ENCODE assay signal across 8 mouse cellular contexts in genomic region chr8:121591178-121592066, GRCm38 (mm10). TPM values are rescaled to one million over a fixed set of nuclear protein-coding genes. Genes with fewer than 3 reads are reported as not detected.
A peak's percentile ranks its signal among the peaks of the same experiment; 100 is the strongest.
DNase-seq lines count a peak whose midpoint lies in the region; ATAC-seq and TF ChIP-seq lines count a peak whose summit lies in the region.

No protein-coding gene starts in this region.

- no peak for TF ChIP-seq POLR2A in testis, adult 2 months (IDR thresholded peaks at IDR 0.05; ENCODE audit: control insufficient read depth, low read depth, low read length)
- TF ChIP-seq POLR2A in thymus, adult 2 months (IDR thresholded peaks at IDR 0.05; ENCODE audit: control insufficient read depth, extremely low read depth, insufficient read depth, low read length, poor library complexity): no peak

- peak overlapping the region; percentile 92 for H3K9ac ChIP-seq in embryonic facial prominence, embryonic 14.5 days (ENCODE audit: low read depth, low read length)
- peak overlapping the region; percentile 93 for H3K9ac ChIP-seq in limb, embryonic 13.5 days
- peak overlapping the region; percentile 88 for H3K9ac ChIP-seq in midbrain, embryonic 12.5 days (replicated peaks)

- H3K4me2 ChIP-seq in embryonic facial prominence, embryonic 14.5 days (ENCODE audit: low read depth, low read length): peak overlapping the region; percentile 91
- peak overlapping the region; percentile 93 for H3K4me2 ChIP-seq in limb, embryonic 13.5 days (replicated peaks)
- peak overlapping the region; percentile 73 for H3K4me2 ChIP-seq in midbrain, embryonic 12.5 days (replicated peaks)

- no peak for TF ChIP-seq CTCF in testis, adult 2 months (IDR thresholded peaks at IDR 0.05; ENCODE audit: control insufficient read depth, insufficient read depth, insufficient replicate concordance, low read depth, low read length)
- TF ChIP-seq CTCF in thymus, adult 2 months (IDR thresholded peaks at IDR 0.05; ENCODE audit: borderline replicate concordance, control insufficient read depth, extremely low read depth, insufficient read depth, low read length, poor library complexity): peak; percentile 28; the same call in 1 of the 2 replicates

- H3K36me3 ChIP-seq in testis, adult 2 months (ENCODE audit: control insufficient read depth, insufficient read depth, low read length): no peaks in the 10 kb centered on the region
- peaks cover 28% of the 10 kb centered on the region for H3K36me3 ChIP-seq in embryonic facial prominence, embryonic 14.5 days (ENCODE audit: control insufficient read depth, insufficient read depth, low read length)
- H3K36me3 ChIP-seq in hindbrain, embryonic 10.5 days: peaks cover 35% of the 10 kb centered on the region
- peaks cover 31% of the 10 kb centered on the region for H3K36me3 ChIP-seq in limb, embryonic 13.5 days
- peaks cover 32% of the 10 kb centered on the region for H3K36me3 ChIP-seq in midbrain, embryonic 12.5 days
- H3K36me3 ChIP-seq in thymus, adult 2 months (ENCODE audit: control insufficient read depth, insufficient read depth, low read length): peaks cover 10% of the 10 kb centered on the region

- peaks cover 21% of the 10 kb centered on the region for H3K4me1 ChIP-seq in testis, adult 2 months (ENCODE audit: control insufficient read depth, insufficient read depth, low read length)
- H3K4me1 ChIP-seq in embryonic facial prominence, embryonic 14.5 days (ENCODE audit: control insufficient read depth, insufficient read depth, low read length): peaks cover 12% of the 10 kb centered on the region
- H3K4me1 ChIP-seq in hindbrain, embryonic 10.5 days (replicated peaks): peaks cover 35% of the 10 kb centered on the region
- peaks cover 23% of the 10 kb centered on the region for H3K4me1 ChIP-seq in limb, embryonic 13.5 days
- H3K4me1 ChIP-seq in midbrain, embryonic 12.5 days: peaks cover 24% of the 10 kb centered on the region
- H3K4me1 ChIP-seq in thymus, adult 2 months (replicated peaks; ENCODE audit: control insufficient read depth, insufficient read depth, low read length): peaks cover 10% of the 10 kb centered on the region

- H3K9me3 ChIP-seq in embryonic facial prominence, embryonic 14.5 days (ENCODE audit: control insufficient read depth, low read length): no peaks in the 10 kb centered on the region
- H3K9me3 ChIP-seq in hindbrain, embryonic 10.5 days: no peaks in the 10 kb centered on the region
- H3K9me3 ChIP-seq in limb, embryonic 13.5 days: peaks cover 5% of the 10 kb centered on the region; the same call in 1 of the 2 replicates
- H3K9me3 ChIP-seq in midbrain, embryonic 12.5 days: no peaks in the 10 kb centered on the region

- 10% methylated on average over 20 of the region's 20 CpGs for WGBS in embryonic facial prominence, embryonic 14.5 days
- 17% methylated on average over 20 of the region's 20 CpGs for WGBS in hindbrain, embryonic 10.5 days
- 15% methylated on average over 20 of the region's 20 CpGs for WGBS in limb, embryonic 13.5 days
- 18% methylated on average over 20 of the region's 20 CpGs for WGBS in midbrain, embryonic 12.5 days
- 21% methylated on average over 20 of the region's 20 CpGs for WGBS in thymus, adult 2 months

- H3K4me3 ChIP-seq in testis, adult 2 months (ENCODE audit: control insufficient read depth, low read depth, low read length): peak overlapping the region; percentile 90
- H3K4me3 ChIP-seq in embryonic facial prominence, embryonic 14.5 days (ENCODE audit: low read depth, low read length): peak overlapping the region; percentile 94
- peak overlapping the region; percentile 94 for H3K4me3 ChIP-seq in hindbrain, embryonic 10.5 days
- H3K4me3 ChIP-seq in limb, embryonic 13.5 days: peak overlapping the region; percentile 94
- H3K4me3 ChIP-seq in midbrain, embryonic 12.5 days: peak overlapping the region; percentile 88
- H3K4me3 ChIP-seq in thymus, adult 2 months (ENCODE audit: control insufficient read depth, insufficient read depth, low read length): peak overlapping the region; percentile 68

- H3K27ac ChIP-seq in testis, adult 2 months (ENCODE audit: control insufficient read depth, insufficient read depth, low read depth, low read length): peak overlapping the region; percentile 8; the same call in 1 of the 2 replicates
- peak overlapping the region; percentile 72 for H3K27ac ChIP-seq in embryonic facial prominence, embryonic 14.5 days (replicated peaks; ENCODE audit: low read depth, low read length)
- H3K27ac ChIP-seq in hindbrain, embryonic 10.5 days: peak overlapping the region; percentile 90
- peak overlapping the region; percentile 39; the same call in 1 of the 2 replicates for H3K27ac ChIP-seq in limb, embryonic 13.5 days
- H3K27ac ChIP-seq in midbrain, embryonic 12.5 days (replicated peaks): no peak overlapping the region
- H3K27ac ChIP-seq in thymus, adult 2 months (ENCODE audit: control insufficient read depth, insufficient read depth, low read length): peak overlapping the region; percentile 45; the same call in 1 of the 2 replicates

- no peak for DNase-seq in testis, postnatal 14 days (ENCODE audit: low spot score)
- DNase-seq in embryonic facial prominence, embryonic 14.5 days (ENCODE audit: low spot score): peak; percentile 70
- DNase-seq in hindbrain, embryonic 10.5 days (ENCODE audit: low spot score): peak; percentile 46
- DNase-seq in thymus, adult 2 months: peak; percentile 64
- DNase-seq in right cerebral cortex, postnatal 4 days: no peak

- no peak for ATAC-seq in embryonic facial prominence, embryonic 14.5 days (ENCODE audit: low read depth)
- ATAC-seq in limb, embryonic 13.5 days (ENCODE audit: low FRiP score, low read depth): no peak
- 0 out of 2 replicates have a peak, but pooled peaks have one; percentile 8 for ATAC-seq in midbrain, embryonic 12.5 days (ENCODE audit: low FRiP score, low read depth)

- no peaks in the 10 kb centered on the region for H3K27me3 ChIP-seq in testis, adult 2 months (ENCODE audit: control insufficient read depth, insufficient read depth, low read length)
- no peaks in the 10 kb centered on the region for H3K27me3 ChIP-seq in embryonic facial prominence, embryonic 14.5 days (replicated peaks; ENCODE audit: control insufficient read depth, insufficient read depth, low read length)
- H3K27me3 ChIP-seq in hindbrain, embryonic 10.5 days (ENCODE audit: insufficient read depth, poor library complexity, severe bottlenecking): no peaks in the 10 kb centered on the region
- H3K27me3 ChIP-seq in limb, embryonic 13.5 days: no peaks in the 10 kb centered on the region
- H3K27me3 ChIP-seq in midbrain, embryonic 12.5 days: no peaks in the 10 kb centered on the region; the same call in 1 of the 2 replicates
- no peaks in the 10 kb centered on the region for H3K27me3 ChIP-seq in thymus, adult 2 months (ENCODE audit: control insufficient read depth, insufficient read depth, low read length)

RNA-seq across cellular contexts. Expression of gene Map1lc3b, which starts 1.3 kb away (rescaled TPM):
- 22.6 and 26.5 TPM in 2 replicates for polyA plus RNA-seq in testis, adult 2 months (2012; rRNA removed)
- polyA plus RNA-seq in embryonic facial prominence, embryonic 14.5 days (2014; fragmentation: Nextera tagmentation; extraction: Ambion mirVana): 224 and 237 TPM in 2 replicates
- 222 and 268 TPM in 2 replicates for polyA plus RNA-seq in hindbrain, embryonic 10.5 days (2016; fragmentation: Nextera tagmentation; extraction: Ambion mirVana)
- polyA plus RNA-seq in limb, embryonic 13.5 days (2015; fragmentation: Nextera tagmentation; extraction: Ambion mirVana): 189 and 193 TPM in 2 replicates
- 280 and 292 TPM in 2 replicates for polyA plus RNA-seq in midbrain, embryonic 12.5 days (2016; fragmentation: Nextera tagmentation; extraction: Ambion mirVana)
- 103 and 113 TPM in 2 replicates for polyA plus RNA-seq in thymus, adult 2 months (2012; rRNA removed)

RNA-seq across cellular contexts. Expression of gene Fbxo31, which starts 12.8 kb away (rescaled TPM):
- 6.1 and 6.8 TPM in 2 replicates for polyA plus RNA-seq in testis, adult 2 months (2012; rRNA removed)
- 15.3 and 20.1 TPM in 2 replicates for polyA plus RNA-seq in embryonic facial prominence, embryonic 14.5 days (2014; fragmentation: Nextera tagmentation; extraction: Ambion mirVana)
- polyA plus RNA-seq in hindbrain, embryonic 10.5 days (2016; fragmentation: Nextera tagmentation; extraction: Ambion mirVana): 16.7 and 18.8 TPM in 2 replicates
- 17.6 and 19.3 TPM in 2 replicates for polyA plus RNA-seq in limb, embryonic 13.5 days (2015; fragmentation: Nextera tagmentation; extraction: Ambion mirVana)
- 20.3 and 22.8 TPM in 2 replicates for polyA plus RNA-seq in midbrain, embryonic 12.5 days (2016; fragmentation: Nextera tagmentation; extraction: Ambion mirVana)
- polyA plus RNA-seq in thymus, adult 2 months (2012; rRNA removed): 39.8 and 55.7 TPM in 2 replicates

RNA-seq across cellular contexts. Expression of gene 1700018B08Rik, which starts 47.3 kb away (rescaled TPM):
- 438 and 472 TPM in 2 replicates for polyA plus RNA-seq in testis, adult 2 months (2012; rRNA removed)
- polyA plus RNA-seq in embryonic facial prominence, embryonic 14.5 days (2014; fragmentation: Nextera tagmentation; extraction: Ambion mirVana): not detected in 2 replicates
- 0.17 TPM in 1 of 2 replicates, not detected in the other for polyA plus RNA-seq in hindbrain, embryonic 10.5 days (2016; fragmentation: Nextera tagmentation; extraction: Ambion mirVana)
- not detected in 2 replicates for polyA plus RNA-seq in limb, embryonic 13.5 days (2015; fragmentation: Nextera tagmentation; extraction: Ambion mirVana)
- polyA plus RNA-seq in midbrain, embryonic 12.5 days (2016; fragmentation: Nextera tagmentation; extraction: Ambion mirVana): not detected in 2 replicates
- 0.35 TPM in 1 of 2 replicates, not detected in the other for polyA plus RNA-seq in thymus, adult 2 months (2012; rRNA removed)

Comparison
In these comparisons a context has a peak if more than half of its experiments do, and no peak if none do; other contexts are left out.
1. DNase-seq: peak in embryonic facial prominence, embryonic 14.5 days (single experiment), hindbrain, embryonic 10.5 days (single experiment) and thymus, adult 2 months (single experiment); none in testis, postnatal 14 days (single experiment) and right cerebral cortex, postnatal 4 days (single experiment).
2. RNA of gene 1700018B08Rik, which starts 47.3 kb away (polyA plus RNA-seq): 438 to 472 TPM in testis, adult 2 months; 0.35 TPM in thymus, adult 2 months, not detected in embryonic facial prominence, embryonic 14.5 days, 0.17 TPM in hindbrain, embryonic 10.5 days, not detected in limb, embryonic 13.5 days and not detected in midbrain, embryonic 12.5 days; every median in the first group is over 100 times any median in the second.
3. Peak in every context shown above with its lines, with median percentiles within 50 percentile points of each other: H3K4me3 ChIP-seq, H3K4me2 ChIP-seq and H3K9ac ChIP-seq.